Mouse (Mus musculus) midbrain, embryonic 15.5 days (tissue): ENCODE data around the gene Ptpn14. TPM values are rescaled to one million over a fixed set of nuclear protein-coding genes. Genes with fewer than 3 reads are reported as not detected.

ENCODE experiments used
- ATAC-seq: fragments of 200-750 bp; cut with Nextera tagmentation; replicated peaks from 2 replicates; pipeline ENCODE4 v1.8.0; 2017; ENCODE audit warnings: moderate TSS enrichment
- H3K27ac ChIP-seq: fragments of 300-500 bp; sonication (generic); 2 replicates; pipeline ENCODE4 v1.5.1; 2015; ENCODE audit warnings: mild to moderate bottlenecking, inconsistent platforms
- H3K27me3 ChIP-seq: fragments of 300-500 bp; sonication (generic); replicated peaks from 2 replicates; pipeline ENCODE4 v1.6.1; 2015; ENCODE audit warnings: inconsistent platforms
- H3K36me3 ChIP-seq: fragments of 300-500 bp; sonication (generic); replicated peaks from 2 replicates; pipeline ENCODE4 v1.6.1; 2015; ENCODE audit warnings: inconsistent platforms
- H3K4me1 ChIP-seq: fragments of 300-500 bp; sonication (generic); 2 replicates; pipeline ENCODE4 v1.6.1; 2015; ENCODE audit warnings: inconsistent platforms
- H3K4me2 ChIP-seq: fragments of 300-500 bp; sonication (generic); 2 replicates; pipeline ENCODE4 v1.6.1; 2015; ENCODE audit warnings: inconsistent platforms, mild to moderate bottlenecking, moderate library complexity
- H3K4me3 ChIP-seq: fragments of 300-500 bp; sonication (generic); 2 replicates; pipeline ENCODE4 v1.5.1; 2015; ENCODE audit warnings: mild to moderate bottlenecking, inconsistent platforms
- H3K9ac ChIP-seq: fragments of 300-500 bp; sonication (generic); 2 replicates; pipeline ENCODE4 v1.6.1; 2015; ENCODE audit warnings: mild to moderate bottlenecking, inconsistent platforms
- H3K9me3 ChIP-seq: fragments of 300-500 bp; sonication (generic); 2 replicates; pipeline ENCODE4 v1.6.1; 2016; ENCODE audit warnings: inconsistent platforms
- WGBS: fragments of 180-500 bp; shearing (Covaris S2); methylation state at CpG from one replicate; pipeline ENCODE4 v1.1.7; 2015; ENCODE audit warnings: mixed read lengths; 5-methylcytosine and 5-hydroxymethylcytosine counted together
- polyA plus RNA-seq: library from polyadenylated mRNA; unstranded; fragments of >200 nt; fragmentation: Nextera tagmentation; extraction: Ambion mirVana; gene quantifications from 2 replicates; pipeline ENCODE4 v1.2.1, GENCODE M21; 2015

The Ptpn14 gene
- polyA plus RNA-seq, 1 experiment from 2014 or later, result 2.1 TPM

GRCm38 (mm10) chr1:189876162-189876561 is 148.1 kb downstream of the Ptpn14 start:
- Histone ChIP-seq H3K4me1 (peaks cover 4% of the 10 kb centered on the region; the same call in 1 of the 2 replicates), H3K4me3 (no peak overlapping the region), H3K27me3 (no peaks in the 10 kb centered on the region), H3K9ac (no peak overlapping the region), H3K9me3 (no peaks in the 10 kb centered on the region), H3K27ac (no peak overlapping the region), H3K4me2 (no peak overlapping the region), H3K36me3 (no peaks in the 10 kb centered on the region)
- no peak for ATAC-seq
- whole genome bisulfite sequencing, result 86% methylated on average over 8 of the region's 8 CpGs

GRCm38 (mm10) chr1:189879212-189879611 is 151.1 kb downstream of the Ptpn14 start:
- no peak overlapping the region for H3K4me3 ChIP-seq
- no peaks in the 10 kb centered on the region for H3K9me3 ChIP-seq
- H3K4me2 ChIP-seq, result no peak overlapping the region
- no peak overlapping the region for H3K9ac ChIP-seq
- H3K36me3 ChIP-seq, result no peaks in the 10 kb centered on the region
- 71% methylated on average over 2 of the region's 2 CpGs for WGBS
- peaks cover under 1% of the 10 kb centered on the region; the same call in 1 of the 2 replicates for H3K4me1 ChIP-seq
- peak; percentile 31 for ATAC-seq
- H3K27me3 ChIP-seq, result no peaks in the 10 kb centered on the region
- no peak overlapping the region for H3K27ac ChIP-seq

DNA sequence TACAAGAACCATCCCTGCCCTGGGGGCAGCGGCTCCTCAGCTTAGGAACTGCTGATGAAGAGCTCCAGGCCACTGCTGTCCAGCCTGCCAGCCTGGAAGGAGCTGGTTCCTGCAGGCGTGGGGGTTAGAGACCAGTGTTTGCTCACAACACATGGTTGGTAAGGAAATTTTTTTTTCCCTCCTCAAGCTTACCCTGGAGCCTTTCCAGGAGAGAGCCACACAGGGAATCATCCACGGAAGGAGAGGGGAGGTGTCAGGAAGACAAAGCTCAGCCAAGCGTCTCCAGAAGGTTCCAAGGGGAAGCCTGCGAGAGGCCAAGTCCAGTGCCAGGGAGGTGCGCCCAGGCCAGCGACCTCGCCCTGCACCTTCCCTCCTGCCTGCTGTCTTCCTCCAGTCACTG is 151.9 kb downstream of the Ptpn14 start:
- no peaks in the 10 kb centered on the region for H3K9me3 ChIP-seq
- H3K4me3 ChIP-seq, result no peak overlapping the region
- H3K27ac ChIP-seq, result no peak overlapping the region
- H3K36me3 ChIP-seq, result no peaks in the 10 kb centered on the region
- peak; percentile 11; the same call in 1 of the 2 replicates for ATAC-seq
- H3K4me2 ChIP-seq, result no peak overlapping the region
- H3K9ac ChIP-seq, result no peak overlapping the region
- 75% methylated on average over 8 of the region's 8 CpGs for WGBS
- H3K27me3 ChIP-seq, result no peaks in the 10 kb centered on the region
- H3K4me1 ChIP-seq, result peaks cover 8% of the 10 kb centered on the region

- 65% methylated on average over 14 of the region's 14 CpGs for WGBS
- H3K36me3 ChIP-seq, result no peaks in the 10 kb centered on the region
- H3K4me1 ChIP-seq, result peaks cover 10% of the 10 kb centered on the region
- H3K9ac ChIP-seq, result no peak overlapping the region
- no peaks in the 10 kb centered on the region for H3K9me3 ChIP-seq
- H3K27me3 ChIP-seq, result no peaks in the 10 kb centered on the region
- no peak overlapping the region for H3K27ac ChIP-seq
- no peak overlapping the region for H3K4me2 ChIP-seq
- H3K4me3 ChIP-seq, result no peak overlapping the region
- ATAC-seq, result no peak
Observed at GRCm38 (mm10) chr1:189880745-189881144, 152.7 kb downstream of the Ptpn14 start.

- H3K4me2 ChIP-seq, result no peak overlapping the region
- H3K4me1 ChIP-seq, result peaks cover 10% of the 10 kb centered on the region
- 51% methylated on average over 7 of the region's 7 CpGs for WGBS
- no peaks in the 10 kb centered on the region for H3K27me3 ChIP-seq
- ATAC-seq, result 0 out of 2 replicates have a peak, but pooled peaks have one; percentile 8
- no peak overlapping the region for H3K4me3 ChIP-seq
- no peak overlapping the region for H3K27ac ChIP-seq
- H3K9me3 ChIP-seq, result no peaks in the 10 kb centered on the region
- no peak overlapping the region for H3K9ac ChIP-seq
- H3K36me3 ChIP-seq, result no peaks in the 10 kb centered on the region
Observed at GRCm38 (mm10) chr1:189882886-189883285, 154.8 kb downstream of the Ptpn14 start.

DNA sequence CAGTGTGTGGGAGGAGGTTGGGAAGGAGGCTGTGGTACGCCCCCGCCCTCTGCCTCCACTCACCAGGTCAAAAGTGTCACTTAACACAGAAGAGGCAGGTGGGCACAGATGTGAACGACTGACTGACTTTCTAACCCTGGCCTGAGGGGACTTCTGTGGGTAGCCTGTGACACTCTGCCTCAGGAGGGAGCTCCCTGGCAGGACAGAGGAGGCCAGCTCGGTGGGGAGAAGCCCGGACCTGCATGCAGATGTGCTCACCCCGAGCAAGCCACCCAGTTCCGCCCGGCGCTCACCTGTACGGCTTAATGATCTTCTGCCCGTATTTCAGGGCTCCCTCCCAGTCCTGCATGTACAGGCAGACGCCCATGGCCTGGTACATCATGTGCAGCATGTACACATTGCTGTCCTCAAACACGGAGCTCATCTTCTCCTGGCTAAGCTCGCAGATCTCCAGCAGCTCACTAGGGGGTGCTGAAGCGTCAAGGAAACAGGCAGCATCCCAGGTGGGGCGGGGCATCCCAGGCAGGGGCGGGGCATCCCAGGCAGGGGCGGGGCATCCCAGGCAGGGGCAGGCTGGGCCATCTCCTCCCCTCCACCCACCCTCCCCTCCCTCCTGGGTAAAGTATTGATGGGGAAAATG is 155.6 kb downstream of the Ptpn14 start:
- ATAC-seq, result 0 out of 2 replicates have a peak, but pooled peaks have one; percentile 21
- no peak overlapping the region for H3K4me2 ChIP-seq
- no peak overlapping the region for H3K27ac ChIP-seq
- H3K9me3 ChIP-seq, result no peaks in the 10 kb centered on the region
- no peak overlapping the region for H3K4me3 ChIP-seq
- no peaks in the 10 kb centered on the region for H3K36me3 ChIP-seq
- H3K27me3 ChIP-seq, result no peaks in the 10 kb centered on the region
- peaks cover 10% of the 10 kb centered on the region for H3K4me1 ChIP-seq
- 39% methylated on average over 18 of the region's 18 CpGs for WGBS
- H3K9ac ChIP-seq, result no peak overlapping the region

DNA sequence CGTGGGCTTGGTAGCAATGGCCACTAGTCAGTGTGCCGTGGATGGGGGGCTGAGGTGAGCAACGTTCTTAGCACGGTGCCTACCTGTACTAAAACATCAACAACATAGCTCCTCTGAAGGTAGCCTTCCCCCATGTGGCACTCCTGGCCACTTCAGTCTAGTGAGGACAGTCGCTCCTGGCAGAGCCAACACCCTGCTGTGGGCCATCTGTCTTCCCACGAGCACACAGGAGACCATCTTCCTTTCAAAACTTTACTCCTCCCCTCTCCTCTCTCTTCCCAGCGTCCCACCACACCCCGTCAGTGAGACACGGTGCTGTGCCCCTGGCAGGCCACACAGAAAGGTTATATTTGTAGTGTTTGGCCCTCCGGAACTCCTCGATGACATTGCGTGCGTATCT is 156.9 kb downstream of the Ptpn14 start:
- Histone ChIP-seq H3K27ac (no peak overlapping the region), H3K4me1 (peaks cover 10% of the 10 kb centered on the region), H3K4me3 (no peak overlapping the region), H3K9me3 (no peaks in the 10 kb centered on the region), H3K27me3 (no peaks in the 10 kb centered on the region), H3K4me2 (no peak overlapping the region), H3K9ac (no peak overlapping the region), H3K36me3 (no peaks in the 10 kb centered on the region)
- no peak for ATAC-seq
- 61% methylated on average over 13 of the region's 13 CpGs for WGBS

DNA sequence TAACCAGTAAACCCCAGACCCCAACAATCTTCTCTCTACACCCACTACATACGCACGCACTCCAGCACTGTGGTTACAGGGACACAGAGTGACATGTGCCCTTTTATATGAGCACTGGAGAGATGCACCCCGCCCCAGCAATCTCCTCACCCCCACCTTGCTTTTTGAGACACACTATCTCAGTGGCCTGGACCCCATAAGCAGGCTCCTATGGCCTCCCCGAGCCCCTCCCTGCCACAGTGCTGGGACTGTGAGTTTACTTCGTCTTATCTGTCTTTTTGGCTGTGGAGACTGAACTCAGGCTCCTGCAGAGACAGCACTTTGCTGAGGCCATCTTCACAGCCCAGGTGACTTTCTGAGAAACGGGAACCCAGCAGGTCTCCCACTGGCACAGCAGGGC is 157.9 kb downstream of the Ptpn14 start:
- Histone ChIP-seq H3K9ac (no peak overlapping the region), H3K27ac (no peak overlapping the region), H3K4me3 (no peak overlapping the region), H3K9me3 (no peaks in the 10 kb centered on the region), H3K4me1 (peaks cover 10% of the 10 kb centered on the region), H3K4me2 (no peak overlapping the region), H3K36me3 (no peaks in the 10 kb centered on the region), H3K27me3 (no peaks in the 10 kb centered on the region)
- ATAC-seq, result no peak
- WGBS, result 86% methylated on average over 6 of the region's 6 CpGs

DNA sequence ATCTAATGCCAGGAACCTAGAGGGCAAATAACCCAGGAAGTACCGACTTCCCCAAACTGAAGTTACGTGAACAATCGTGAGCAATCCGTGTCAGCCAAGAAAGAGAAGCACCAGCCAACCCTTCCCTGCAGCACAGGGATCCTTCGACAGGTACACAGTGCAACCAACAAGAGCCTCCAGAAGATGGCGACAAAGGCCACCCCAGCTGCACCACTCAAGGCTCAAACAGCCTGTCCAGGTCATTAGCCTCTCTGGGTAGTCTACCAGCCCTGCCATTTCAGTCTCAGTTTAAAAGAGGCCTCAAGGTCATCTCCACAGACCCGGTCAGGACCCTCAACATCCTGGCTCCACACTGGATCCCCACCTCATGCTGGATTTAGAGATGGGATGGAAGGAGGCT is 159.4 kb downstream of the Ptpn14 start:
- Histone ChIP-seq H3K27ac (no peak overlapping the region), H3K9me3 (no peaks in the 10 kb centered on the region), H3K4me1 (peaks cover 10% of the 10 kb centered on the region), H3K36me3 (no peaks in the 10 kb centered on the region), H3K27me3 (no peaks in the 10 kb centered on the region), H3K4me3 (no peak overlapping the region), H3K4me2 (no peak overlapping the region), H3K9ac (no peak overlapping the region)
- 30% methylated on average over 7 of the region's 7 CpGs for WGBS
- ATAC-seq, result peak; percentile 59; the same call in 1 of the 2 replicates

- Histone ChIP-seq H3K27ac (no peak overlapping the region), H3K4me3 (no peak overlapping the region), H3K9ac (no peak overlapping the region), H3K4me1 (peaks cover 10% of the 10 kb centered on the region), H3K9me3 (no peaks in the 10 kb centered on the region), H3K4me2 (no peak overlapping the region), H3K27me3 (no peaks in the 10 kb centered on the region), H3K36me3 (0 out of 2 replicates have a peak, but pooled peaks cover 7% of the 10 kb centered on the region)
- no peak for ATAC-seq
- 62% methylated on average over 10 of the region's 10 CpGs for WGBS
Observed at GRCm38 (mm10) chr1:189888749-189889148, 160.7 kb downstream of the Ptpn14 start.

GRCm38 (mm10) chr1:189894191-189894590 is 166.1 kb downstream of the Ptpn14 start:
- H3K9ac ChIP-seq, result 0 out of 2 replicates have a peak overlapping the region, but pooled peaks have one; percentile 19
- no peaks in the 10 kb centered on the region for H3K27me3 ChIP-seq
- WGBS, result 72% methylated on average over 9 of the region's 9 CpGs
- H3K4me1 ChIP-seq, result peaks cover 9% of the 10 kb centered on the region; the same call in 1 of the 2 replicates
- no peak overlapping the region for H3K4me2 ChIP-seq
- 0 out of 2 replicates have a peak, but pooled peaks cover 7% of the 10 kb centered on the region for H3K36me3 ChIP-seq
- no peak for ATAC-seq
- H3K27ac ChIP-seq, result no peak overlapping the region; the same call in 1 of the 2 replicates
- H3K4me3 ChIP-seq, result no peak overlapping the region
- no peaks in the 10 kb centered on the region for H3K9me3 ChIP-seq

DNA sequence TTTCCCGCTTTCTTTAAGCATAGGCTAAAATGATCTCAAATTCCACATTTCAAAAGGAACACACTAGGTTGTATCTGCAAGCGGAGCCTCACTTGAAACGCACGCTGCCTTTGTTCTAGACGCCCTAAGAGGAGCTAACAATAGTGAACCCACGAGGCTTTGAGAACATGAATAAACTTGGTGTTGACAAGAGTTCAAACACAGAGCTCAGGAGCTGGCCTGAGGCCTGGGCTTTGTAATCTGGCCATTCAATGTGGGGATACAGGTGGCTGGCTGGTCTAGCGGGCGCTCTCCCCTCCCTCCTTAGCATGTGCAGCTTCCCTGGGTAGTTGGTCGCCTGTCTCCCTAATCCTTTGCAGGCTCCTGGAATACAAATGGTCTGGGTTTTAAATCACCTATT is 169.8 kb downstream of the Ptpn14 start:
- no peak overlapping the region for H3K4me2 ChIP-seq
- peaks cover 9% of the 10 kb centered on the region; the same call in 1 of the 2 replicates for H3K4me1 ChIP-seq
- no peak overlapping the region for H3K27ac ChIP-seq
- no peaks in the 10 kb centered on the region for H3K27me3 ChIP-seq
- no peaks in the 10 kb centered on the region for H3K9me3 ChIP-seq
- 0 out of 2 replicates have a peak, but pooled peaks cover 5% of the 10 kb centered on the region for H3K36me3 ChIP-seq
- 26% methylated on average over 9 of the region's 9 CpGs for WGBS
- no peak overlapping the region for H3K4me3 ChIP-seq
- ATAC-seq, result no peak
- H3K9ac ChIP-seq, result no peak overlapping the region

DNA sequence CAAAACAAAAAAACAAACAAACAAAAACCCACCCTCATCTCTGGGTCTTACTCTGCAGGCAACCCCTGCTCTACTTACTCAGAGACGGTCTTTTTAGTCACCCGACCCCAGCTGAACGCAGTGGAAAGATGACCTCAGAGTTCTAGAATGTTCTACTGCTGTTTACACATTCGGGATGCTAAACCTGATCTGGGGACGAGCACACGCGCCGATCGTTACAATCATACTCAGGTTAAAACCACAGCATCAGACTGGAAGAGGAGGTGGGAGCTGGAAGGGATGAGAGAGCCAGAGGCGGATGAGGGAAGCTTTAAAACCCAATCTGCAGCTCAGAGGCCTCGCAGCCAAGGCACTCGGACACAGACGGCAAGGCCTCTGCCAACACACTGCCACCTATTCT is 170.6 kb downstream of the Ptpn14 start:
- no peak overlapping the region for H3K9ac ChIP-seq
- H3K27ac ChIP-seq, result no peak overlapping the region
- H3K9me3 ChIP-seq, result no peaks in the 10 kb centered on the region
- no peak overlapping the region for H3K4me2 ChIP-seq
- peaks cover 9% of the 10 kb centered on the region; the same call in 1 of the 2 replicates for H3K4me1 ChIP-seq
- 91% methylated on average over 13 of the region's 13 CpGs for WGBS
- no peak for ATAC-seq
- no peaks in the 10 kb centered on the region for H3K27me3 ChIP-seq
- H3K4me3 ChIP-seq, result no peak overlapping the region
- no peaks in the 10 kb centered on the region for H3K36me3 ChIP-seq
